Mouse (Mus musculus) central nervous system, embryonic 14 days (tissue): Measurements from ENCODE around the gene Olfr243. TPM values are rescaled to one million over a fixed set of nuclear protein-coding genes. Genes with fewer than 3 reads are reported as not detected.

Experiments used
- polyA plus RNA-seq: library from polyadenylated mRNA; depleted of rRNA; stranded (reverse); fragments of >200 nt; gene quantifications from 2 replicates; pipeline ENCODE4 v1.2.3, GENCODE M21; 2012; rRNA removed

The Olfr243 gene
- not detected in 2 replicates for polyA plus RNA-seq

DNA sequence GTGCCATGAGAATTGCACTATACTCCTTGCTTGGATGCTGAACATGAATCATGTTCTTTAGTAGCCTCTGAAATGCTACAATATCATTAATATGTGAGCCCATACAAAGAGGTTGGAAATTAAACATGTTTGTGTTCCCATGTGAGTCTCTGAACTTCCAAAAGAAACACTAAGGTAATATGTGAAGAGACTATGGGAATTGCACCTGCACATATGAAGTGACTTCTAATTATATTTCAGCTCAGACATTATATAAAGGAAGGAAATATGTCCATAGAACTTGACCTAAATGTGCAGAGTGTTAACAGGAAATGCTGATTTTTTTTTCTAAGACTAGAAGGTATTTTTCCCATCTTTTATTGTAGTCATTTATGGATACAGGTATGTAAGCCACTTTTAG lies at the start of gene Olfr243:
Gene Olfr243, plus strand, starts transcription at position 301 of the 400 bp plus-strand sequence.

DNA sequence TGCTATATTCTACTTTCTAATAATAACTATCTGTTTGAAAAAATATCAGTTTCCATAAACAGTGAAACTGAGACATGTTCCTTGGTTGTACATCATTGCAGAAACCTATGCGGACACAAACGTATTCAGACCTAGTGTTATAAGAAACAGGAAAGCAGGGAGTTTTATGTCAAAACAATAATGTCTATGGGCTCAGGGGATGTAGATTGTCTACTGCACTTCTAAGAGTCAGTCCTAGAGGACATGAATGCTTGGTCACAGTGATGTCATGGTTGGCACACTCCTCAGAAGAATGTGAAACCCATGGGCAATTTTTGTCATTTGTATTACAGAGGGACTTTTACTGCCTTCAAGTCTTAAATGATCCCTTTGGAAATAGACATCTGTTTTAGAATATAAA lies 43.4 kb upstream of the Olfr243 start, which contains the start of gene Olfr624:
Gene Olfr624, minus strand, starts transcription at position 101 of the 400 bp plus-strand sequence.

GRCm38 (mm10) chr7:103682420-103682819 lies 32.1 kb upstream of the Olfr243 start, which contains the start of gene Olfr625-ps1:
TSS of gene Olfr625-ps1 (plus strand) at chr7:103682720.

DNA sequence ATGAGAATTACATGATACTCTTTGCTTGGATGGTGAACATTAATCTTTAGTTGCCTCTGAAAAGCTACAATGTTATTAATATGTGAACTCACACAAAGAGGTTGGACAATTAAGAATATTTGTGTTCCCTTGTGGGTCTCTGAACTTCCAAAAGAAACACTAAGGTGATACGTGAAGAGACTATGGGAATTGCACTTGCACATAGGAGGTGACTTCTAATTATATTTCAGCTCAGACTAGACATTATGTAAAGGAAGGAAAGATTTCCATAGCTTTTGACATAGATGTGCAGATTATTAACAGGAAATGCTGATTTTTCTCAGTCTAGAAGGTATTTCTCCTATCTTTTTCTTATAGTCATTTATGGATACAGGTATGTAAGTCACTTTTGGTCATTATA lies 15.6 kb downstream of the Olfr243 start, which contains the start of gene Olfr628:
Gene Olfr628, plus strand, starts transcription at position 301 of the 400 bp plus-strand sequence.

GRCm38 (mm10) chr7:103744843-103745242 lies 30.4 kb downstream of the Olfr243 start, which contains the start of gene Olfr629:
TSS of gene Olfr629 (minus strand) at chr7:103744943.

GRCm38 (mm10) chr7:103757233-103757632 lies 42.8 kb downstream of the Olfr243 start, which contains the start of gene Olfr630:
TSS of gene Olfr630 (minus strand) at chr7:103757333.

Other genes with a start within 250 kb of the Olfr243 start
- not detected in 2 replicates for gene Olfr608, start 244.8 kb upstream of the Olfr243 start, polyA plus RNA-seq
- gene Olfr609, start 216.6 kb upstream of the Olfr243 start, polyA plus RNA-seq = not detected in 2 replicates
- not detected in 2 replicates for gene Olfr610, start 202.5 kb upstream of the Olfr243 start, polyA plus RNA-seq
- not detected in 2 replicates for gene Olfr611, start 193.8 kb upstream of the Olfr243 start, polyA plus RNA-seq
- not detected in 2 replicates for gene Olfr612, start 172.0 kb upstream of the Olfr243 start, polyA plus RNA-seq
- not detected in 2 replicates for gene Olfr613, start 166.6 kb upstream of the Olfr243 start, polyA plus RNA-seq
- not detected in 2 replicates for gene Olfr615, start 158.6 kb upstream of the Olfr243 start, polyA plus RNA-seq
- not detected in 2 replicates for gene Olfr616, start 145.5 kb upstream of the Olfr243 start, polyA plus RNA-seq
- gene Olfr617, start 141.6 kb upstream of the Olfr243 start, polyA plus RNA-seq = not detected in 2 replicates
- 0.08 TPM in 1 of 2 replicates, not detected in the other for gene Olfr618, start 124.6 kb upstream of the Olfr243 start, polyA plus RNA-seq
- gene Olfr619, start 114.1 kb upstream of the Olfr243 start, polyA plus RNA-seq = not detected in 2 replicates
- not detected in 2 replicates for gene Olfr620, start 102.1 kb upstream of the Olfr243 start, polyA plus RNA-seq
- gene Olfr622, start 72.0 kb upstream of the Olfr243 start, polyA plus RNA-seq = 0.06 TPM in 1 of 2 replicates, not detected in the other
- gene Olfr623, start 51.0 kb upstream of the Olfr243 start, polyA plus RNA-seq = not detected in 2 replicates
- gene Olfr624, start 43.5 kb upstream of the Olfr243 start, polyA plus RNA-seq = 0.01 TPM in 1 of 2 replicates, not detected in the other
- not detected in 2 replicates for gene Olfr625-ps1, start 32.0 kb upstream of the Olfr243 start, polyA plus RNA-seq
- not detected in 2 replicates for gene Olfr628, start 15.7 kb downstream of the Olfr243 start, polyA plus RNA-seq
- gene Olfr629, start 30.3 kb downstream of the Olfr243 start, polyA plus RNA-seq = not detected in 2 replicates
- gene Olfr630, start 42.7 kb downstream of the Olfr243 start, polyA plus RNA-seq = not detected in 2 replicates
- not detected in 2 replicates for gene Olfr69, start 56.9 kb downstream of the Olfr243 start, polyA plus RNA-seq
- gene Olfr68, start 65.0 kb downstream of the Olfr243 start, polyA plus RNA-seq = not detected in 2 replicates
- not detected in 2 replicates for gene Olfr67, start 77.2 kb downstream of the Olfr243 start, polyA plus RNA-seq
- gene Hbb-bt, start 99.3 kb downstream of the Olfr243 start, polyA plus RNA-seq = 762 and 1,375 TPM in 2 replicates
- gene Hbb-bs, start 113.4 kb downstream of the Olfr243 start, polyA plus RNA-seq = 2,826 and 5,558 TPM in 2 replicates
- not detected in 2 replicates for gene Hbb-bh2, start 125.8 kb downstream of the Olfr243 start, polyA plus RNA-seq
- 7.1 and 8.0 TPM in 2 replicates for gene Hbb-bh1, start 128.5 kb downstream of the Olfr243 start, polyA plus RNA-seq
- gene Hbb-y, start 138.5 kb downstream of the Olfr243 start, polyA plus RNA-seq = 602 and 840 TPM in 2 replicates
- gene Olfr66, start 171.6 kb downstream of the Olfr243 start, polyA plus RNA-seq = not detected in 2 replicates
- not detected in 2 replicates for gene Olfr64, start 179.8 kb downstream of the Olfr243 start, polyA plus RNA-seq
- not detected in 2 replicates for gene Olfr65, start 188.8 kb downstream of the Olfr243 start, polyA plus RNA-seq
- gene Olfr631, start 214.2 kb downstream of the Olfr243 start, polyA plus RNA-seq = not detected in 2 replicates
- not detected in 2 replicates for gene Olfr632, start 219.7 kb downstream of the Olfr243 start, polyA plus RNA-seq
- not detected in 2 replicates for gene Olfr633, start 229.8 kb downstream of the Olfr243 start, polyA plus RNA-seq